Mouse (Mus musculus): Measurements from ENCODE around the gene Zfp809. TPM values are rescaled to one million over a fixed set of nuclear protein-coding genes. Genes with fewer than 3 reads are reported as not detected.
A peak's percentile ranks its signal among the peaks of the same experiment; 100 is the strongest.
"Not testable (repeated sequence)": the region's sequence is repeated elsewhere in the genome, so short reads cannot be mapped to it uniquely, and the experiment has no call there.

Zfp809 gene
- 10 to 100 TPM; 13.6 to 15.6 TPM for total RNA-seq (2021)

- peak; percentile 98 to 99 for DNase-seq (ENCODE audit: extremely low spot score in 1 of 2, low spot score in 2 of 2)
- intact Hi-C loops (cut with DNase I): loop anchor here (5.0 kb wide), 1 partner anchor 182 kb away; no protein-coding TSS in a partner anchor
These were observed at the start of gene Zfp809 for GRCm38 (mm10) chr9:22225581-22226388. Gene Zfp809, plus strand, starts transcription at chr9:22225714.

- intact Hi-C loops (cut with DNase I): no loop called here
- DNase-seq (ENCODE audit: extremely low spot score in 1 of 2, low spot score in 2 of 2): peak; percentile 55 to 67
These were observed 37.4 kb upstream of the Zfp809 start, which contains the start of gene Zfp872 for GRCm38 (mm10) chr9:22188025-22188611. Gene Zfp872, plus strand, starts transcription at chr9:22188090.

GRCm38 (mm10) chr9:22196412-22196811 lies 29.1 kb upstream of the Zfp809 start:
- no peak for DNase-seq (ENCODE audit: extremely low spot score in 1 of 2, low spot score in 2 of 2)
- intact Hi-C loops (cut with DNase I): no loop called here

- no peak for DNase-seq (ENCODE audit: extremely low spot score in 1 of 2, low spot score in 2 of 2)
- intact Hi-C loops (cut with DNase I): no loop called here
These were observed 11.7 kb upstream of the Zfp809 start for GRCm38 (mm10) chr9:22213785-22214194.

- no peak for DNase-seq (ENCODE audit: extremely low spot score in 1 of 2, low spot score in 2 of 2)
- intact Hi-C loops (cut with DNase I): no loop called here
These were observed 11.0 kb upstream of the Zfp809 start for GRCm38 (mm10) chr9:22214549-22214948.

- intact Hi-C loops (cut with DNase I): no loop called here
- no peak for DNase-seq (ENCODE audit: extremely low spot score in 1 of 2, low spot score in 2 of 2)
These were observed 8.8 kb upstream of the Zfp809 start for GRCm38 (mm10) chr9:22216705-22217104.

- no peak for DNase-seq (ENCODE audit: extremely low spot score in 1 of 2, low spot score in 2 of 2)
- intact Hi-C loops (cut with DNase I): no loop called here
These were observed 7.5 kb upstream of the Zfp809 start for GRCm38 (mm10) chr9:22217858-22218493.

GRCm38 (mm10) chr9:22224066-22224465 lies 1.4 kb upstream of the Zfp809 start:
- intact Hi-C loops (cut with DNase I): no loop called here
- DNase-seq (ENCODE audit: extremely low spot score in 1 of 2, low spot score in 2 of 2): no peak

- intact Hi-C loops (cut with DNase I): loop anchor here (5.0 kb wide), 1 partner anchor 182 kb away; no protein-coding TSS in a partner anchor
- DNase-seq (ENCODE audit: extremely low spot score in 1 of 2, low spot score in 2 of 2): peak; percentile 9 to 55
These were observed 694 bp upstream of the Zfp809 start for GRCm38 (mm10) chr9:22224536-22225503.

GRCm38 (mm10) chr9:22226389-22226673 lies 817 bp downstream of the Zfp809 start:
- intact Hi-C loops (cut with DNase I): loop anchor here (5.0 kb wide), 1 partner anchor 181 kb away; no protein-coding TSS in a partner anchor
- DNase-seq (ENCODE audit: extremely low spot score in 1 of 2, low spot score in 2 of 2): not testable (repeated sequence)

- intact Hi-C loops (cut with DNase I): loop anchor here (5.0 kb wide), 1 partner anchor 180 kb away; no protein-coding TSS in a partner anchor
- no peak for DNase-seq (ENCODE audit: extremely low spot score in 1 of 2, low spot score in 2 of 2)
These were observed 1.3 kb downstream of the Zfp809 start for GRCm38 (mm10) chr9:22226846-22227245.

GRCm38 (mm10) chr9:22229386-22230026 lies 4.0 kb downstream of the Zfp809 start:
- intact Hi-C loops (cut with DNase I): loop anchor here (5.0 kb wide), 1 partner anchor 178 kb away; no protein-coding TSS in a partner anchor
- DNase-seq (ENCODE audit: extremely low spot score in 1 of 2, low spot score in 2 of 2): no peak

- intact Hi-C loops (cut with DNase I): no loop called here
- DNase-seq (ENCODE audit: extremely low spot score in 1 of 2, low spot score in 2 of 2): no peak
These were observed 4.5 kb downstream of the Zfp809 start for GRCm38 (mm10) chr9:22230061-22230460.

GRCm38 (mm10) chr9:22230556-22230955 lies 5.0 kb downstream of the Zfp809 start:
- intact Hi-C loops (cut with DNase I): no loop called here
- DNase-seq (ENCODE audit: extremely low spot score in 1 of 2, low spot score in 2 of 2): no peak

- DNase-seq (ENCODE audit: extremely low spot score in 1 of 2, low spot score in 2 of 2): no peak
- intact Hi-C loops (cut with DNase I): no loop called here
These were observed 14.5 kb downstream of the Zfp809 start for GRCm38 (mm10) chr9:22240001-22240400.

- DNase-seq (ENCODE audit: extremely low spot score in 1 of 2, low spot score in 2 of 2): no peak
- intact Hi-C loops (cut with DNase I): no loop called here
These were observed 18.7 kb downstream of the Zfp809 start for GRCm38 (mm10) chr9:22244242-22244641.

GRCm38 (mm10) chr9:22256579-22256978 lies 31.1 kb downstream of the Zfp809 start:
- intact Hi-C loops (cut with DNase I): no loop called here
- no peak for DNase-seq (ENCODE audit: extremely low spot score in 1 of 2, low spot score in 2 of 2)

GRCm38 (mm10) chr9:22258784-22259183 lies 33.3 kb downstream of the Zfp809 start:
- intact Hi-C loops (cut with DNase I): no loop called here
- DNase-seq (ENCODE audit: extremely low spot score in 1 of 2, low spot score in 2 of 2): no peak

All from left cerebral cortex, postnatal 10 days (tissue).